Mouse (Mus musculus) testis, adult 2 months (tissue): ENCODE data around the gene Slc35a2. TPM values are rescaled to one million over a fixed set of nuclear protein-coding genes. Genes with fewer than 3 reads are reported as not detected.
A peak's percentile ranks its signal among the peaks of the same experiment; 100 is the strongest.

Experiments used
- H3K27ac ChIP-seq: fragments of 200-500 bp; 2 replicates; pipeline ENCODE4 v1.5.1; 2012; ENCODE audit warnings: low read depth, low read length; ENCODE audit not compliant: control insufficient read depth, insufficient read depth
- H3K27me3 ChIP-seq: fragments of 200-500 bp; 2 replicates; pipeline ENCODE4 v1.6.1; 2012; ENCODE audit warnings: mild to moderate bottlenecking, low read length, moderate library complexity; ENCODE audit not compliant: control insufficient read depth, insufficient read depth
- H3K36me3 ChIP-seq: fragments of 200-500 bp; 2 replicates; pipeline ENCODE4 v1.6.1; 2012; ENCODE audit warnings: mild to moderate bottlenecking, low read length; ENCODE audit not compliant: control insufficient read depth, insufficient read depth
- H3K4me1 ChIP-seq: fragments of 200-500 bp; 2 replicates; pipeline ENCODE4 v1.6.1; 2012; ENCODE audit warnings: low read length; ENCODE audit not compliant: control insufficient read depth, insufficient read depth
- H3K4me3 ChIP-seq: fragments of 200-500 bp; 2 replicates; pipeline ENCODE4 v1.5.1; 2012; ENCODE audit warnings: low read depth, mild to moderate bottlenecking, low read length, moderate library complexity, mixed read lengths; ENCODE audit not compliant: control insufficient read depth
- CTCF ChIP-seq: fragments of 200-500 bp; IDR thresholded peaks from 2 replicates; pipeline ENCODE4 v1.5.1; 2012; ENCODE audit warnings: low read depth, mild to moderate bottlenecking, inconsistent platforms, low read length, moderate library complexity; ENCODE audit not compliant: control insufficient read depth, insufficient read depth, insufficient replicate concordance
- POLR2A ChIP-seq: fragments of 200-500 bp; IDR thresholded peaks from 2 replicates; pipeline ENCODE4 v1.6.1; 2012; ENCODE audit warnings: low read depth, mild to moderate bottlenecking, inconsistent platforms, low read length, moderate library complexity; ENCODE audit not compliant: control insufficient read depth
- polyA plus RNA-seq: library from polyadenylated mRNA; depleted of rRNA; stranded (reverse); fragments of >200 nt; gene quantifications from 2 replicates; pipeline ENCODE4 v1.2.3, GENCODE M21; 2012; rRNA removed

The Slc35a2 gene
- 19.8 and 22.3 TPM in 2 replicates for polyA plus RNA-seq

- H3K27me3 ChIP-seq, result no peaks in the 10 kb centered on the region
- H3K36me3 ChIP-seq, result no peaks in the 10 kb centered on the region
- no peak for TF ChIP-seq CTCF
- peak; percentile 74 for TF ChIP-seq POLR2A
- H3K4me1 ChIP-seq, result peaks cover 11% of the 10 kb centered on the region
- peak within 1 kb of the TSS; percentile 96 for H3K27ac ChIP-seq
- H3K4me3 ChIP-seq, result peak within 1 kb of the TSS; percentile 98
Measured at GRCm38 (mm10) chrX:7883841-7884567, at the start of gene Slc35a2. Gene Slc35a2, plus strand, starts transcription at chrX:7884028.

- H3K4me3 ChIP-seq, result no peak overlapping the region
- H3K4me1 ChIP-seq, result no peaks in the 10 kb centered on the region
- no peak overlapping the region for H3K27ac ChIP-seq
- TF ChIP-seq CTCF (no peak), POLR2A (no peak)
- H3K36me3 ChIP-seq, result no peaks in the 10 kb centered on the region
- H3K27me3 ChIP-seq, result no peaks in the 10 kb centered on the region
Measured at GRCm38 (mm10) chrX:7837146-7837545, 46.7 kb upstream of the Slc35a2 start.

- H3K36me3 ChIP-seq, result no peaks in the 10 kb centered on the region
- H3K4me1 ChIP-seq, result no peaks in the 10 kb centered on the region
- no peak for TF ChIP-seq POLR2A
- no peak for TF ChIP-seq CTCF
- H3K27me3 ChIP-seq, result no peaks in the 10 kb centered on the region
- peak overlapping the region; percentile 96 for H3K4me3 ChIP-seq
- H3K27ac ChIP-seq, result no peak overlapping the region
Measured at GRCm38 (mm10) chrX:7840842-7841162, 43.0 kb upstream of the Slc35a2 start.

GRCm38 (mm10) chrX:7841163-7842162 lies 42.4 kb upstream of the Slc35a2 start, which contains the start of gene Otud5:
Gene Otud5, plus strand, starts transcription at chrX:7841364.
- Histone ChIP-seq H3K4me1 (no peaks in the 10 kb centered on the region), H3K36me3 (no peaks in the 10 kb centered on the region), H3K27me3 (no peaks in the 10 kb centered on the region), H3K4me3 (peak within 1 kb of the TSS; percentile 96), H3K27ac (peak within 1 kb of the TSS; percentile 95)
- no peak for TF ChIP-seq CTCF
- peak; percentile 39; the same call in 1 of the 2 replicates for TF ChIP-seq POLR2A

GRCm38 (mm10) chrX:7842318-7842717 lies 41.5 kb upstream of the Slc35a2 start:
- no peak for TF ChIP-seq POLR2A
- TF ChIP-seq CTCF, result no peak
- H3K4me1 ChIP-seq, result no peaks in the 10 kb centered on the region
- no peaks in the 10 kb centered on the region for H3K27me3 ChIP-seq
- peak overlapping the region; percentile 96 for H3K4me3 ChIP-seq
- no peaks in the 10 kb centered on the region for H3K36me3 ChIP-seq
- H3K27ac ChIP-seq, result peak overlapping the region; percentile 95

GRCm38 (mm10) chrX:7847845-7848244 lies 36.0 kb upstream of the Slc35a2 start:
- Histone ChIP-seq H3K27ac (no peak overlapping the region), H3K4me3 (no peak overlapping the region), H3K36me3 (no peaks in the 10 kb centered on the region), H3K27me3 (no peaks in the 10 kb centered on the region), H3K4me1 (no peaks in the 10 kb centered on the region)
- TF ChIP-seq POLR2A (no peak), CTCF (no peak)

GRCm38 (mm10) chrX:7854578-7854977 lies 29.2 kb upstream of the Slc35a2 start:
- no peak overlapping the region for H3K27ac ChIP-seq
- H3K4me1 ChIP-seq, result no peaks in the 10 kb centered on the region
- no peaks in the 10 kb centered on the region for H3K27me3 ChIP-seq
- no peak for TF ChIP-seq POLR2A
- peak; percentile 21; the same call in 1 of the 2 replicates for TF ChIP-seq CTCF
- H3K36me3 ChIP-seq, result no peaks in the 10 kb centered on the region
- H3K4me3 ChIP-seq, result no peak overlapping the region
